Mouse (Mus musculus) liver, embryonic 14.5 days (tissue): ENCODE measurements around the gene Lrrc29. TPM values are rescaled to one million over a fixed set of nuclear protein-coding genes. Genes with fewer than 3 reads are reported as not detected.

Experiments used
- ATAC-seq: fragments of 200-750 bp; cut with Nextera tagmentation; 2 replicates; pipeline ENCODE4 v1.8.0; 2017; ENCODE audit warnings: moderate number of reproducible peaks, mild to moderate bottlenecking, moderate library complexity; ENCODE audit not compliant: insufficient read depth
- DNase-seq, 3 experiments: peaks; one replicate each; pipeline ENCODE4 v3.0.0-alpha.2; 2012 to 2013; ENCODE audit warnings: low read depth in 3 of 3, low spot score in 3 of 3
- H3K27ac ChIP-seq: fragments of 300-500 bp; sonication (generic); 2 replicates; pipeline ENCODE4 v1.5.1; 2014; ENCODE audit warnings: moderate library complexity, mild to moderate bottlenecking, control low read depth, inconsistent platforms
- H3K27me3 ChIP-seq: fragments of 300-500 bp; sonication (generic); 2 replicates; pipeline ENCODE4 v1.6.1; 2014; ENCODE audit warnings: mild to moderate bottlenecking, low read length, moderate library complexity; ENCODE audit not compliant: control insufficient read depth, insufficient read depth
- H3K36me3 ChIP-seq: fragments of 300-500 bp; sonication (generic); replicated peaks from 2 replicates; pipeline ENCODE4 v1.6.1; 2014; ENCODE audit warnings: low read depth; ENCODE audit not compliant: control insufficient read depth, insufficient read depth
- H3K4me1 ChIP-seq, 2 experiments: fragments of 200-500 bp in 1 of 2; fragments of 300-500 bp in 1 of 2; sonication (generic) in 1 of 2; replicated peaks; 2 replicates each; pipeline ENCODE4 v1.6.1; 2012 to 2014; ENCODE audit warnings: antibody characterized with exemption in 1 of 2, inconsistent platforms in 1 of 2, low read length in 1 of 2; ENCODE audit not compliant: control insufficient read depth in 2 of 2, insufficient read depth in 2 of 2
- H3K4me2 ChIP-seq: fragments of 300-500 bp; sonication (generic); 2 replicates; pipeline ENCODE4 v1.6.1; 2014; ENCODE audit warnings: low read depth, mild to moderate bottlenecking, control low read depth, moderate library complexity
- H3K4me3 ChIP-seq, 2 experiments: fragments of 200-500 bp in 1 of 2; fragments of 300-500 bp in 1 of 2; sonication (generic) in 1 of 2; 2 replicates each; pipeline ENCODE4 v1.5.1; 2012 to 2014; ENCODE audit warnings: low read depth in 2 of 2, low read length in 2 of 2, mild to moderate bottlenecking in 2 of 2, control low read depth in 1 of 2, inconsistent platforms in 1 of 2, moderate library complexity in 1 of 2; ENCODE audit not compliant: insufficient read depth in 1 of 2
- H3K9ac ChIP-seq: fragments of 300-500 bp; sonication (generic); replicated peaks from 2 replicates; pipeline ENCODE4 v1.6.1; 2014; ENCODE audit warnings: mild to moderate bottlenecking, control low read depth, moderate library complexity
- H3K9me3 ChIP-seq: fragments of 300-500 bp; sonication (generic); 2 replicates; pipeline ENCODE4 v1.6.1; 2016; ENCODE audit warnings: low read length, mixed read lengths; ENCODE audit not compliant: control insufficient read depth
- CTCF ChIP-seq: IDR thresholded peaks from 2 replicates; pipeline ENCODE4 v1.5.1; 2016; ENCODE audit warnings: antibody characterized with exemption, low read depth, control low read depth
- EP300 ChIP-seq: IDR thresholded peaks from 2 replicates; pipeline ENCODE4 v1.6.1; 2016; ENCODE audit warnings: antibody characterized with exemption, low read depth
- WGBS: fragments of 180-500 bp; shearing (Covaris S2); extraction: QIAGEN DNeasy Blood & Tissue Kit; methylation state at CpG from one replicate; pipeline ENCODE4 v1.1.7; 2014; ENCODE audit not compliant: insufficient replicate concordance; 5-methylcytosine and 5-hydroxymethylcytosine counted together
- polyA plus RNA-seq, 2 experiments: library from polyadenylated mRNA; depleted of rRNA in 1 of 2; stranded (reverse) in 1 of 2; unstranded in 1 of 2; fragments of >200 nt; fragmentation: Nextera tagmentation in 1 of 2; extraction: Ambion mirVana in 1 of 2; gene quantifications; 2 replicates each; pipeline versions ENCODE4 v1.2.1 to v1.2.3; 2012 to 2014

Gene Lrrc29
- polyA plus RNA-seq, 2 experiments, result 9.1 to 10.4 TPM

GRCm38 (mm10) chr8:105355179-105356024, 29.3 kb upstream of the Lrrc29 start:
- Histone ChIP-seq H3K4me1 (0 out of 4 replicates have a peak, but pooled peaks cover 0 to 4% of the 10 kb centered on the region in 2 experiments), H3K27me3 (peaks cover 11% of the 10 kb centered on the region), H3K36me3 (no peaks in the 10 kb centered on the region), H3K27ac (no peak overlapping the region), H3K9me3 (no peaks in the 10 kb centered on the region), H3K4me2 (no peak overlapping the region), H3K4me3 (no peak overlapping the region), H3K9ac (no peak overlapping the region)
- 42% methylated on average over 26 of the region's 26 CpGs for WGBS
- no peak for TF ChIP-seq EP300
- TF ChIP-seq CTCF, result no peak
- ATAC-seq (no peak), DNase-seq (no peak)

- ATAC-seq, result no peak
- TF ChIP-seq EP300 (no peak), CTCF (no peak)
- 71% methylated on average over 4 of the region's 4 CpGs for WGBS
These were observed 28.5 kb upstream of the Lrrc29 start for GRCm38 (mm10) chr8:105354549-105354948.

GRCm38 (mm10) chr8:105353583-105354135, 27.6 kb upstream of the Lrrc29 start:
- WGBS, result 66% methylated on average over 8 of the region's 8 CpGs
- ATAC-seq, result no peak

More at GRCm38 (mm10) chr8:105354549-105354948, 28.5 kb upstream of the Lrrc29 start:
- H3K36me3 ChIP-seq, result no peaks in the 10 kb centered on the region
- no peak overlapping the region for H3K9ac ChIP-seq
- H3K4me2 ChIP-seq, result no peak overlapping the region
- 0 out of 4 replicates have a peak, but pooled peaks cover 0 to 4% of the 10 kb centered on the region in 2 experiments for H3K4me1 ChIP-seq
- H3K4me3 ChIP-seq, result no peak overlapping the region
- H3K27me3 ChIP-seq, result peaks cover 19% of the 10 kb centered on the region
- no peak for DNase-seq
- H3K9me3 ChIP-seq, result no peaks in the 10 kb centered on the region
- H3K27ac ChIP-seq, result no peak overlapping the region

GRCm38 (mm10) chr8:105350186-105350585, 24.1 kb upstream of the Lrrc29 start:
- no peak overlapping the region for H3K4me2 ChIP-seq

More at GRCm38 (mm10) chr8:105353583-105354135, 27.6 kb upstream of the Lrrc29 start:
- Histone ChIP-seq H3K36me3 (no peaks in the 10 kb centered on the region), H3K4me3 (no peak overlapping the region), H3K9ac (no peak overlapping the region), H3K27me3 (peaks cover 28% of the 10 kb centered on the region), H3K4me2 (no peak overlapping the region), H3K27ac (no peak overlapping the region), H3K4me1 (peaks cover 1 to 4% of the 10 kb centered on the region in 2 experiments; a peak in 1 of 4 replicates), H3K9me3 (no peaks in the 10 kb centered on the region)
- TF ChIP-seq EP300 (no peak), CTCF (no peak)
- no peak for DNase-seq

More at GRCm38 (mm10) chr8:105350186-105350585, 24.1 kb upstream of the Lrrc29 start:
- Histone ChIP-seq H3K27me3 (peaks cover 51% of the 10 kb centered on the region), H3K4me1 (peaks cover 9 to 10% of the 10 kb centered on the region in 2 experiments; a peak in 3 of 4 replicates), H3K27ac (no peak overlapping the region), H3K36me3 (no peaks in the 10 kb centered on the region), H3K9ac (no peak overlapping the region), H3K9me3 (no peaks in the 10 kb centered on the region), H3K4me3 (no peak overlapping the region)
- TF ChIP-seq EP300 (no peak), CTCF (no peak)
- ATAC-seq, result no peak
- 49% methylated on average over 7 of the region's 7 CpGs for WGBS
- DNase-seq, result no peak
